ENCODE assay signal across 8 mouse cellular contexts in the genomic region with DNA sequence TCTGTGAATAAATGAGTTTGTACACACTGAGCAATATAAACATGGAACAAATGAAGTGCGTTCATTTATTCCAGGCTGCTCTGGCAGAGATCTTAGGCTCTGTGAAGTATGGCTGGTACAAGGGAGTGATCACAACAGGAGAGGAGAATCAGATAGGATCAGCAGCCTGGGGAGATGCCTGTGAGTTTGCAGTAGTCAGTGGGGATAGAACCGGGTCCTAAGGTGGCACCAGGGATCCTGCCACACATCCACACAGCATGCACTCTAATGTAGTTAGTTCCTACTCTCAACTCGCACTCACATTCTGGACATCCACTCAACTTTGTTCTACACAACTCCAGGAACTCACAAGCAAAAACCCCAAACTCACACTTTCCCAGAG. TPM values are rescaled to one million over a fixed set of nuclear protein-coding genes. Genes with fewer than 3 reads are reported as not detected.
DNase-seq lines count a peak whose midpoint lies in the region; ATAC-seq and TF ChIP-seq lines count a peak whose summit lies in the region.

No protein-coding gene starts in this region.

- no peaks in the 10 kb centered on the region for H3K36me3 ChIP-seq in embryonic facial prominence, embryonic 10.5 days (replicated peaks)
- no peaks in the 10 kb centered on the region for H3K36me3 ChIP-seq in hindbrain, embryonic 16.5 days (ENCODE audit: control insufficient read depth, insufficient read depth, low read length)
- no peaks in the 10 kb centered on the region for H3K36me3 ChIP-seq in midbrain, embryonic 15.5 days (replicated peaks)

- no peak for DNase-seq in layer of hippocampus, adult 2 months (ENCODE audit: low spot score in 2 of 2)
- DNase-seq in layer of hippocampus, adult 9-10 months (ENCODE audit: low spot score): no peak
- DNase-seq in embryonic facial prominence, embryonic 10.5 days (ENCODE audit: low spot score): no peak
- no peak for DNase-seq in Muller cell, postnatal 12 days (ENCODE audit: inconsistent ontology term)
- no peak for DNase-seq in urinary bladder, adult 18-20 months (ENCODE audit: low spot score in 2 of 2)
- no peak for DNase-seq in adrenal gland, adult 18-20 months (ENCODE audit: low spot score in 2 of 2)

- no peak for TF ChIP-seq CTCF in layer of hippocampus, adult 2 months (conservative IDR thresholded peaks at IDR 0.05)

- peak overlapping the region; percentile 90 for H3K4me3 ChIP-seq in layer of hippocampus, adult 2 months
- peak overlapping the region; percentile 61 for H3K4me3 ChIP-seq in embryonic facial prominence, embryonic 10.5 days
- H3K4me3 ChIP-seq in hindbrain, embryonic 16.5 days (ENCODE audit: low read length): peak overlapping the region; percentile 72
- H3K4me3 ChIP-seq in midbrain, embryonic 15.5 days: peak overlapping the region; percentile 57

- 9% methylated on average over 3 of the region's 3 CpGs for WGBS in embryonic facial prominence, embryonic 10.5 days
- WGBS in hindbrain, embryonic 16.5 days: 14% methylated on average over 3 of the region's 3 CpGs
- 7% methylated on average over 3 of the region's 3 CpGs for WGBS in midbrain, embryonic 15.5 days

- no peaks in the 10 kb centered on the region for H3K9me3 ChIP-seq in embryonic facial prominence, embryonic 10.5 days
- no peaks in the 10 kb centered on the region for H3K9me3 ChIP-seq in hindbrain, embryonic 16.5 days (ENCODE audit: control insufficient read depth, low read length)
- no peaks in the 10 kb centered on the region for H3K9me3 ChIP-seq in midbrain, embryonic 15.5 days

- H3K4me1 ChIP-seq in embryonic facial prominence, embryonic 10.5 days: peaks cover 7% of the 10 kb centered on the region
- H3K4me1 ChIP-seq in hindbrain, embryonic 16.5 days (ENCODE audit: control insufficient read depth, insufficient read depth, low read depth, low read length): peaks cover 6% of the 10 kb centered on the region
- peaks cover 5% of the 10 kb centered on the region for H3K4me1 ChIP-seq in midbrain, embryonic 15.5 days

- ATAC-seq in hindbrain, embryonic 16.5 days: peak; percentile 24; the same call in 1 of the 2 replicates
- peak; percentile 42 for ATAC-seq in midbrain, embryonic 15.5 days (replicated peaks)

- H3K27ac ChIP-seq in layer of hippocampus, adult 2 months: peak overlapping the region; percentile 93
- H3K27ac ChIP-seq in embryonic facial prominence, embryonic 10.5 days (replicated peaks): peak overlapping the region; percentile 90
- H3K27ac ChIP-seq in hindbrain, embryonic 16.5 days (ENCODE audit: low read depth, low read length): peak overlapping the region; percentile 93
- H3K27ac ChIP-seq in midbrain, embryonic 15.5 days: peak overlapping the region; percentile 93

- peak overlapping the region; percentile 74 for H3K4me2 ChIP-seq in hindbrain, embryonic 16.5 days (ENCODE audit: low read length)
- H3K4me2 ChIP-seq in midbrain, embryonic 15.5 days: peak overlapping the region; percentile 62

- 0 out of 2 replicates have a peak, but pooled peaks cover 2% of the 10 kb centered on the region for H3K27me3 ChIP-seq in embryonic facial prominence, embryonic 10.5 days (replicated peaks; ENCODE audit: low read depth, poor library complexity, severe bottlenecking)
- H3K27me3 ChIP-seq in hindbrain, embryonic 16.5 days (replicated peaks; ENCODE audit: control insufficient read depth, insufficient read depth, low read length): no peaks in the 10 kb centered on the region
- H3K27me3 ChIP-seq in midbrain, embryonic 15.5 days (replicated peaks): no peaks in the 10 kb centered on the region

- peak overlapping the region; percentile 81 for H3K9ac ChIP-seq in hindbrain, embryonic 16.5 days (ENCODE audit: low read depth, low read length)
- H3K9ac ChIP-seq in midbrain, embryonic 15.5 days: peak overlapping the region; percentile 27

RNA-seq across cellular contexts. Expression of a gene that starts 0.6 kb away (rescaled TPM):
- 1 to 10 TPM; 3.8 to 7.9 TPM for total RNA-seq in layer of hippocampus, adult 2 months (2021)
- 7.8 and 8.7 TPM in 2 replicates for polyA plus RNA-seq in embryonic facial prominence, embryonic 10.5 days (2016; fragmentation: Nextera tagmentation; extraction: Ambion mirVana)
- 8.3 and 9.1 TPM in 2 replicates for polyA plus RNA-seq in hindbrain, embryonic 16.5 days (2015; fragmentation: Nextera tagmentation; extraction: Ambion mirVana)
- polyA plus RNA-seq in midbrain, embryonic 15.5 days (2015; fragmentation: Nextera tagmentation; extraction: Ambion mirVana): 8.1 and 8.4 TPM in 2 replicates
- total RNA-seq in adrenal gland, adult 18-20 months (2021): 10 to 100 TPM in 1 of 2 experiments, 1 to 10 TPM in 1; 5.5 to 11.1 TPM

RNA-seq across cellular contexts. Expression of a gene that starts 59.1 kb away (rescaled TPM):
- 10 to 100 TPM; 78.1 to 89.7 TPM for total RNA-seq in layer of hippocampus, adult 2 months (2021)
- polyA plus RNA-seq in embryonic facial prominence, embryonic 10.5 days (2016; fragmentation: Nextera tagmentation; extraction: Ambion mirVana): 31.0 and 33.8 TPM in 2 replicates
- polyA plus RNA-seq in hindbrain, embryonic 16.5 days (2015; fragmentation: Nextera tagmentation; extraction: Ambion mirVana): 24.3 and 28.0 TPM in 2 replicates
- polyA plus RNA-seq in midbrain, embryonic 15.5 days (2015; fragmentation: Nextera tagmentation; extraction: Ambion mirVana): 34.2 and 34.7 TPM in 2 replicates
- total RNA-seq in adrenal gland, adult 18-20 months (2021): 10 to 100 TPM; 35.2 to 42.3 TPM
